Mouse (Mus musculus) small intestine, adult 2 months (tissue): ENCODE measurements around the gene Serpina10. TPM values are rescaled to one million over a fixed set of nuclear protein-coding genes. Genes with fewer than 3 reads are reported as not detected.
"Not testable (repeated sequence)": the region's sequence is repeated elsewhere in the genome, so short reads cannot be mapped to it uniquely, and the experiment has no call there.

Experiments used
- H3K27ac ChIP-seq: fragments of 200-500 bp; 2 replicates; pipeline ENCODE4 v1.5.1; 2012; ENCODE audit warnings: low read depth, low read length, control low read depth, inconsistent platforms; ENCODE audit not compliant: insufficient read depth
- H3K27me3 ChIP-seq: fragments of 200-500 bp; 2 replicates; pipeline ENCODE4 v1.6.1; 2012; ENCODE audit warnings: mild to moderate bottlenecking, moderate library complexity, low read length, inconsistent platforms; ENCODE audit not compliant: control insufficient read depth, insufficient read depth
- H3K36me3 ChIP-seq: fragments of 200-500 bp; 2 replicates; pipeline ENCODE4 v1.6.1; 2012; ENCODE audit warnings: mild to moderate bottlenecking, low read length, control low read depth, inconsistent platforms; ENCODE audit not compliant: control insufficient read depth, insufficient read depth
- H3K4me1 ChIP-seq: fragments of 200-500 bp; 2 replicates; pipeline ENCODE4 v1.6.1; 2012; ENCODE audit warnings: low read length, inconsistent platforms, mixed read lengths; ENCODE audit not compliant: control insufficient read depth, insufficient read depth, insufficient read length
- H3K4me3 ChIP-seq: fragments of 200-500 bp; 2 replicates; pipeline ENCODE4 v1.5.1; 2012; ENCODE audit warnings: low read depth, mild to moderate bottlenecking, control low read depth, inconsistent platforms, low read length, moderate library complexity
- CTCF ChIP-seq: fragments of 200-500 bp; IDR thresholded peaks from 2 replicates; pipeline ENCODE4 v1.5.1; 2012; ENCODE audit warnings: low read depth, mild to moderate bottlenecking, control low read depth, inconsistent platforms, low read length, moderate library complexity, mixed read lengths; ENCODE audit not compliant: insufficient replicate concordance, insufficient read length; ENCODE audit errors: extremely low read depth
- POLR2A ChIP-seq: fragments of 200-500 bp; IDR thresholded peaks from 2 replicates; pipeline ENCODE4 v1.6.1; 2012; ENCODE audit warnings: low read depth, mild to moderate bottlenecking, control low read depth, inconsistent platforms, low read length, moderate library complexity
- WGBS: fragments of 180-500 bp; shearing (Covaris S2); methylation state at CpG from one replicate; pipeline ENCODE4 v1.1.7; 2018; 5-methylcytosine and 5-hydroxymethylcytosine counted together
- polyA plus RNA-seq: library from polyadenylated mRNA; depleted of rRNA; stranded (reverse); fragments of >200 nt; gene quantifications from 2 replicates; pipeline ENCODE4 v1.2.3, GENCODE M21; 2012; rRNA removed

The Serpina10 gene
- 0.25 TPM in 1 of 2 replicates, not detected in the other for polyA plus RNA-seq

GRCm38 (mm10) chr12:103631203-103631612 lies at the start of gene Serpina10:
Serpina10 (minus strand) TSS chr12:103631444.
- WGBS, result 52% methylated on average over 3 of the region's 3 CpGs
- TF ChIP-seq CTCF (no peak), POLR2A (no peak)
- no peak within 1 kb of the TSS for H3K27ac ChIP-seq
- H3K4me3 ChIP-seq, result no peak within 1 kb of the TSS
- H3K36me3 ChIP-seq, result no peaks in the 10 kb centered on the region
- H3K27me3 ChIP-seq, result no peaks in the 10 kb centered on the region
- H3K4me1 ChIP-seq, result no peaks in the 10 kb centered on the region

DNA sequence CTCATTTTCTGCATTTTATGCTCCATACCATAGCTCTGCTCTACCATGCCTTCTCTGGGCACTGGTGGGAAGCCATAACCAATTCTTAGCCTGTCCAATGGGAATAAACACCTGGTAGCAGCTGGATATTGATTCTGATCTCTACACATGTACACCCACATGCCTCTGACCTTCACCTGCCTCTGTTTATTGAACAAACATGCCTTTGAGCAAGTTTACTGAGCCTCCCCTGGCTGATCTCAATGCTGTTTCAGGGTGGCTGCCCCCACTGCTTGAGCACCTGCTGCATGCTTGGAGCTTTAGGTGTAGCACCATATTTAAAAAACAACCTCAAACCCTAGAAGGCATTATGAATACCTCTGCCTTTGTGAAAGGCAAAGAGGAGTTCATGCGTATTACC lies 48.6 kb upstream of the Serpina10 start:
- 100% methylated on average over 1 of the region's 1 CpGs for WGBS

DNA sequence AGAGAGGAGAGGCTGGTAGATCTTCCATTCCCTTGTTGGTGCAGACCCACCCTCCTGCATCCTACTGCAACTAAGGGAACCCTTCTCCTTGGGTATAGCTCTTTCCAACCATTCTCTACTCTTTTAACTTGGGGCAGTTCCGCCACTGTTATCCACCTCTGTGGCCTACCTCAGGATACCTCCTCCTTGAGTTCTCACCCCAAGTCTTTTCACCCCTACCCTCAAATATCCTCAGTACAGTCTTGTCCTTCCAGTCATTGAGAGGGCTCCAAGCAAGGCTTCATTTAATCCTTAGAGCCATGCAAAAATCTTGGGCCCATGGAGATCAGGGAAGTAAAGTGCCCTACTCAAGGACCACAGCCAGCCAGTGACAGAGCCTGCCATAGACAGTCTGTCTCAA lies 44.8 kb upstream of the Serpina10 start, which contains the start of gene Serpina16:
TSS of gene Serpina16 (minus strand) at position 101 of the 400 bp plus-strand sequence.
- H3K27me3 ChIP-seq, result no peaks in the 10 kb centered on the region
- no peaks in the 10 kb centered on the region for H3K36me3 ChIP-seq
- WGBS, result 97% methylated on average over 1 of the region's 1 CpGs
- no peaks in the 10 kb centered on the region; the same call in 1 of the 2 replicates for H3K4me1 ChIP-seq
- H3K27ac ChIP-seq, result no peak within 1 kb of the TSS
- H3K4me3 ChIP-seq, result no peak within 1 kb of the TSS
- TF ChIP-seq POLR2A (no peak), CTCF (no peak)

More for the DNA sequence above, 48.6 kb upstream of the Serpina10 start:
- H3K4me1 ChIP-seq, H3K4me3 ChIP-seq, H3K27me3 ChIP-seq, H3K27ac ChIP-seq, H3K36me3 ChIP-seq: not testable (repeated sequence)

- 46% methylated on average over 2 of the region's 2 CpGs for WGBS
- Histone ChIP-seq H3K36me3 (no peaks in the 10 kb centered on the region), H3K27me3 (no peaks in the 10 kb centered on the region), H3K4me1 (peaks cover 8% of the 10 kb centered on the region; the same call in 1 of the 2 replicates), H3K4me3 (no peak overlapping the region), H3K27ac (no peak overlapping the region)
- no peak for TF ChIP-seq CTCF
- TF ChIP-seq POLR2A, result no peak
Observed at GRCm38 (mm10) chr12:103673179-103673578, 41.9 kb upstream of the Serpina10 start.

GRCm38 (mm10) chr12:103671483-103671882 lies 40.2 kb upstream of the Serpina10 start:
- WGBS, result 79% methylated on average over 3 of the region's 3 CpGs
- no peak overlapping the region for H3K27ac ChIP-seq
- no peaks in the 10 kb centered on the region for H3K27me3 ChIP-seq
- no peaks in the 10 kb centered on the region for H3K36me3 ChIP-seq
- no peak for TF ChIP-seq CTCF
- no peak for TF ChIP-seq POLR2A
- no peak overlapping the region for H3K4me3 ChIP-seq
- peaks cover 8% of the 10 kb centered on the region; the same call in 1 of the 2 replicates for H3K4me1 ChIP-seq

DNA sequence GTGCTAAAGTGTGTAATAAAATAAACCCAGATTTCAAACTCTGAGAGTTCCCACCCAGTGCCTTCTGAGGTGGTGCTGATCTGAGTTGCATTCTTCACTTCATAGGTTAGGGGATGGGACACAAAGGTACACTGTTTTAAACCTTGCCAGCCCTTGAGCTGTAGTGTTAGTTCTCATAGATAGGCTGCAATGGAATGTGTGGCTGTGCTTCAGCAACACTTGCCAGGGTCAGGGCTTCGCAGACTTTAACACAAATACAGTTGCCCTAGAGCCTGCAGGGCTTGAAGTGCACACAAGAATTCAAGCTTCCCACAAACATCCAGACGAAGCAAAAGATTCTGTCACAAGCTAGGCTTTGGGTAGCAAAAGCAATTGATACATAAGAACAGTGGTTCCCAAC lies 39.7 kb upstream of the Serpina10 start:
- 68% methylated on average over 2 of the region's 2 CpGs for WGBS
- H3K4me1 ChIP-seq, result peaks cover 8% of the 10 kb centered on the region; the same call in 1 of the 2 replicates
- no peak overlapping the region for H3K4me3 ChIP-seq
- H3K27ac ChIP-seq, result no peak overlapping the region
- no peaks in the 10 kb centered on the region for H3K27me3 ChIP-seq
- H3K36me3 ChIP-seq, result no peaks in the 10 kb centered on the region
- TF ChIP-seq CTCF (no peak), POLR2A (no peak)

DNA sequence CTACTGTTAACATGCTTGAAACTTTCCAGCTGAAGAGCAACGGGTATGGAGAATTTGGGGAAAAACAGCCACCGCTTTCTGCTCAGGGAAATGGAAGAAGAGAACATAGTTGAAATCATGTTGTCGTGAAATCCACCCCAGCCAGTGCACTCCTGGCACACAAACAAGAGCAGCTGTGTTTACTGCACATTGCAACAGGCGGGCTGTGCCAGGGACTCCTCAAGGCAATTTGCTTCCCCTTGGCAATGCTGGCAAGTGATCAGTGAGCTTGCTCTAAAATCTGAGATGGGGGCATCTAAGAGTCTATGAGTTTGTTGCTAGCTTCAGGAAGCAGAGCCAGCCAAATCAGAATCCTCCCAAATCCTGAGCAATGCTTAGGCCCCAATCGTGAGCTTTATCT lies 39.1 kb upstream of the Serpina10 start:
- 51% methylated on average over 5 of the region's 5 CpGs for WGBS
- Histone ChIP-seq H3K4me3 (no peak overlapping the region), H3K4me1 (peaks cover 8% of the 10 kb centered on the region; the same call in 1 of the 2 replicates), H3K27ac (no peak overlapping the region), H3K27me3 (no peaks in the 10 kb centered on the region), H3K36me3 (no peaks in the 10 kb centered on the region)
- TF ChIP-seq CTCF, result no peak
- TF ChIP-seq POLR2A, result no peak

GRCm38 (mm10) chr12:103665286-103665685 lies 34.0 kb upstream of the Serpina10 start:
- Histone ChIP-seq H3K27ac (no peak overlapping the region), H3K27me3 (no peaks in the 10 kb centered on the region), H3K36me3 (no peaks in the 10 kb centered on the region), H3K4me1 (peaks cover 6% of the 10 kb centered on the region; the same call in 1 of the 2 replicates), H3K4me3 (no peak overlapping the region)
- WGBS, result 43% methylated on average over 3 of the region's 3 CpGs
- TF ChIP-seq CTCF (no peak), POLR2A (no peak)

- H3K27me3 ChIP-seq, H3K4me1 ChIP-seq, H3K36me3 ChIP-seq: not testable (repeated sequence)
Observed at GRCm38 (mm10) chr12:103662053-103662452, 30.8 kb upstream of the Serpina10 start.

More at GRCm38 (mm10) chr12:103662053-103662452, 30.8 kb upstream of the Serpina10 start:
- not testable (repeated sequence) for H3K27ac ChIP-seq, H3K4me3 ChIP-seq
